Mouse (Mus musculus): ENCODE measurements around the gene Lrrc8c. TPM values are rescaled to one million over a fixed set of nuclear protein-coding genes. Genes with fewer than 3 reads are reported as not detected.

Gene Lrrc8c
- total and polyA plus RNA-seq, 2 experiments from 2014 or later, result 10.7 to 11.0 TPM

- H3K27me3 ChIP-seq (ENCODE audit: insufficient read depth, low read length), result no peaks in the 10 kb centered on the region
- H3K4me2 ChIP-seq (ENCODE audit: low read depth, low read length), result no peak overlapping the region
- 67% methylated on average over 4 of the region's 4 CpGs for WGBS
- no peaks in the 10 kb centered on the region for H3K36me3 ChIP-seq (ENCODE audit: insufficient read depth, low read length)
- no peak overlapping the region for H3K4me3 ChIP-seq (ENCODE audit: low read length)
- no peaks in the 10 kb centered on the region for H3K9me3 ChIP-seq (ENCODE audit: low read length)
- no peak for TF ChIP-seq CTCF (IDR thresholded peaks at IDR 0.05; ENCODE audit: low read depth)
- no peak overlapping the region for H3K9ac ChIP-seq (replicated peaks; ENCODE audit: low read length)
- H3K27ac ChIP-seq, result no peak overlapping the region
- no peaks in the 10 kb centered on the region for H3K4me1 ChIP-seq (ENCODE audit: insufficient read depth, low read length)
- no peak for DNase-seq (ENCODE audit: low spot score)
- ATAC-seq, result no peak
These were observed 104.0 kb downstream of the Lrrc8c start for GRCm38 (mm10) chr5:105623074-105623713.

- Histone ChIP-seq H3K4me1 (ENCODE audit: insufficient read depth, low read length) (no peaks in the 10 kb centered on the region), H3K9ac (replicated peaks; ENCODE audit: low read length) (no peak overlapping the region), H3K4me2 (ENCODE audit: low read depth, low read length) (no peak overlapping the region), H3K27me3 (ENCODE audit: insufficient read depth, low read length) (no peaks in the 10 kb centered on the region), H3K4me3 (ENCODE audit: low read length) (no peak overlapping the region), H3K9me3 (ENCODE audit: low read length) (no peaks in the 10 kb centered on the region), H3K27ac (no peak overlapping the region), H3K36me3 (ENCODE audit: insufficient read depth, low read length) (no peaks in the 10 kb centered on the region)
- no peak for ATAC-seq
- WGBS, result 90% methylated on average over 3 of the region's 3 CpGs
- no peak for DNase-seq (ENCODE audit: low spot score)
- TF ChIP-seq CTCF (IDR thresholded peaks at IDR 0.05; ENCODE audit: low read depth), result no peak
These were observed 105.1 kb downstream of the Lrrc8c start for GRCm38 (mm10) chr5:105624257-105624656.

GRCm38 (mm10) chr5:105625504-105626150 lies 106.4 kb downstream of the Lrrc8c start:
- WGBS, result 75% methylated on average over 8 of the region's 8 CpGs
- no peak for ATAC-seq

GRCm38 (mm10) chr5:105626355-105626754 lies 107.2 kb downstream of the Lrrc8c start:
- no peak for TF ChIP-seq CTCF (IDR thresholded peaks at IDR 0.05; ENCODE audit: low read depth)
- WGBS, result 50% methylated on average over 3 of the region's 3 CpGs
- no peak overlapping the region for H3K4me3 ChIP-seq (ENCODE audit: low read length)
- DNase-seq (ENCODE audit: low spot score) (no peak), ATAC-seq (no peak)
- no peak overlapping the region for H3K4me2 ChIP-seq (ENCODE audit: low read depth, low read length)
- H3K4me1 ChIP-seq (ENCODE audit: insufficient read depth, low read length), result no peaks in the 10 kb centered on the region
- no peak overlapping the region for H3K9ac ChIP-seq (replicated peaks; ENCODE audit: low read length)
- H3K36me3 ChIP-seq (ENCODE audit: insufficient read depth, low read length), result no peaks in the 10 kb centered on the region
- H3K9me3 ChIP-seq (ENCODE audit: low read length), result no peaks in the 10 kb centered on the region
- H3K27me3 ChIP-seq (ENCODE audit: insufficient read depth, low read length), result no peaks in the 10 kb centered on the region
- H3K27ac ChIP-seq, result no peak overlapping the region

More at GRCm38 (mm10) chr5:105625504-105626150, 106.4 kb downstream of the Lrrc8c start:
- DNase-seq (ENCODE audit: low spot score), result no peak
- H3K4me1 ChIP-seq (ENCODE audit: insufficient read depth, low read length), result no peaks in the 10 kb centered on the region
- no peaks in the 10 kb centered on the region for H3K9me3 ChIP-seq (ENCODE audit: low read length)
- no peak overlapping the region for H3K4me3 ChIP-seq (ENCODE audit: low read length)
- no peak overlapping the region for H3K4me2 ChIP-seq (ENCODE audit: low read depth, low read length)
- no peak for TF ChIP-seq CTCF (IDR thresholded peaks at IDR 0.05; ENCODE audit: low read depth)
- no peaks in the 10 kb centered on the region for H3K27me3 ChIP-seq (ENCODE audit: insufficient read depth, low read length)
- no peak overlapping the region for H3K9ac ChIP-seq (replicated peaks; ENCODE audit: low read length)
- H3K27ac ChIP-seq, result no peak overlapping the region
- no peaks in the 10 kb centered on the region for H3K36me3 ChIP-seq (ENCODE audit: insufficient read depth, low read length)

GRCm38 (mm10) chr5:105627093-105627492 lies 107.9 kb downstream of the Lrrc8c start:
- 85% methylated on average over 5 of the region's 5 CpGs for WGBS
- no peak for ATAC-seq

GRCm38 (mm10) chr5:105629955-105630354 lies 110.8 kb downstream of the Lrrc8c start:
- WGBS, result 78% methylated on average over 1 of the region's 1 CpGs
- Histone ChIP-seq H3K4me3 (ENCODE audit: low read length) (no peak overlapping the region), H3K4me2 (ENCODE audit: low read depth, low read length) (no peak overlapping the region), H3K4me1 (ENCODE audit: insufficient read depth, low read length) (no peaks in the 10 kb centered on the region), H3K27ac (no peak overlapping the region), H3K9me3 (ENCODE audit: low read length) (no peaks in the 10 kb centered on the region), H3K36me3 (ENCODE audit: insufficient read depth, low read length) (no peaks in the 10 kb centered on the region), H3K27me3 (ENCODE audit: insufficient read depth, low read length) (no peaks in the 10 kb centered on the region), H3K9ac (replicated peaks; ENCODE audit: low read length) (no peak overlapping the region)
- TF ChIP-seq CTCF (IDR thresholded peaks at IDR 0.05; ENCODE audit: low read depth), result no peak
- DNase-seq (ENCODE audit: low spot score) (no peak), ATAC-seq (no peak)

More at GRCm38 (mm10) chr5:105627093-105627492, 107.9 kb downstream of the Lrrc8c start:
- Histone ChIP-seq H3K4me3 (ENCODE audit: low read length) (no peak overlapping the region), H3K9ac (replicated peaks; ENCODE audit: low read length) (no peak overlapping the region), H3K9me3 (ENCODE audit: low read length) (no peaks in the 10 kb centered on the region), H3K4me1 (ENCODE audit: insufficient read depth, low read length) (no peaks in the 10 kb centered on the region), H3K27ac (no peak overlapping the region), H3K27me3 (ENCODE audit: insufficient read depth, low read length) (no peaks in the 10 kb centered on the region), H3K4me2 (ENCODE audit: low read depth, low read length) (no peak overlapping the region), H3K36me3 (ENCODE audit: insufficient read depth, low read length) (no peaks in the 10 kb centered on the region)
- no peak for TF ChIP-seq CTCF (IDR thresholded peaks at IDR 0.05; ENCODE audit: low read depth)
- no peak for DNase-seq (ENCODE audit: low spot score)

GRCm38 (mm10) chr5:105632066-105632465 lies 112.9 kb downstream of the Lrrc8c start:
- H3K4me3 ChIP-seq (ENCODE audit: low read length), result no peak overlapping the region
- H3K27ac ChIP-seq, result no peak overlapping the region
- no peak overlapping the region for H3K9ac ChIP-seq (replicated peaks; ENCODE audit: low read length)
- TF ChIP-seq CTCF (IDR thresholded peaks at IDR 0.05; ENCODE audit: low read depth), result no peak
- 82% methylated on average over 10 of the region's 10 CpGs for WGBS
- ATAC-seq (no peak), DNase-seq (ENCODE audit: low spot score) (no peak)
- no peak overlapping the region for H3K4me2 ChIP-seq (ENCODE audit: low read depth, low read length)
- no peaks in the 10 kb centered on the region for H3K4me1 ChIP-seq (ENCODE audit: insufficient read depth, low read length)
- no peaks in the 10 kb centered on the region for H3K36me3 ChIP-seq (ENCODE audit: insufficient read depth, low read length)
- no peaks in the 10 kb centered on the region for H3K9me3 ChIP-seq (ENCODE audit: low read length)
- no peaks in the 10 kb centered on the region for H3K27me3 ChIP-seq (ENCODE audit: insufficient read depth, low read length)
